Mouse (Mus musculus): Measurements from ENCODE around the gene Arid3c. TPM values are rescaled to one million over a fixed set of nuclear protein-coding genes. Genes with fewer than 3 reads are reported as not detected.
"Not testable (repeated sequence)": the region's sequence is repeated elsewhere in the genome, so short reads cannot be mapped to it uniquely, and the experiment has no call there.

Gene Arid3c
- total RNA-seq, 2 experiments from 2014 or later, result not detected

GRCm38 (mm10) chr4:41708192-41708745, 22.7 kb downstream of the Arid3c start:
- intact Hi-C loops (cut with DNase I), result loop anchor here (2.0 to 5.0 kb wide), 3 partner anchors 55 to 239 kb away; no protein-coding TSS in a partner anchor
- DNase-seq, result peak in 1 of 2 experiments; percentile 62

GRCm38 (mm10) chr4:41707011-41707535, 23.9 kb downstream of the Arid3c start:
- DNase-seq, result peak; percentile 47 to 64
- intact Hi-C loops (cut with DNase I), result loop anchor here (2.0 to 5.0 kb wide), 2 partner anchors 95 to 152 kb away; no protein-coding TSS in a partner anchor

- DNase-seq, result no peak
- intact Hi-C loops (cut with DNase I), result loop anchor here (2.0 to 5.0 kb wide), 2 partner anchors 94 to 151 kb away; no protein-coding TSS in a partner anchor
Observed at GRCm38 (mm10) chr4:41705922-41706754, 24.8 kb downstream of the Arid3c start.

GRCm38 (mm10) chr4:41704651-41705050, 26.3 kb downstream of the Arid3c start:
- intact Hi-C loops (cut with DNase I), result loop anchor here (5.0 kb wide), 1 partner anchor 92 kb away; no protein-coding TSS in a partner anchor

GRCm38 (mm10) chr4:41702226-41702625, 28.7 kb downstream of the Arid3c start:
- intact Hi-C loops (cut with DNase I); DNase-seq: not testable (repeated sequence)

More at GRCm38 (mm10) chr4:41704651-41705050, 26.3 kb downstream of the Arid3c start:
- no peak for DNase-seq

GRCm38 (mm10) chr4:41700224-41700623, 30.7 kb downstream of the Arid3c start:
- DNase-seq; intact Hi-C loops (cut with DNase I): not testable (repeated sequence)

GRCm38 (mm10) chr4:41699783-41700182, 31.2 kb downstream of the Arid3c start, which contains the start of gene Il11ra1:
Il11ra1 (plus strand) TSS chr4:41699989.
- not testable (repeated sequence) for DNase-seq

GRCm38 (mm10) chr4:41698421-41699016, 32.4 kb downstream of the Arid3c start:
- peak; percentile 60 to 70 for DNase-seq
- intact Hi-C loops (cut with DNase I), result not testable (repeated sequence)

More at GRCm38 (mm10) chr4:41699783-41700182, 31.2 kb downstream of the Arid3c start, which contains the start of gene Il11ra1:
- intact Hi-C loops (cut with DNase I), result not testable (repeated sequence)

- intact Hi-C loops (cut with DNase I), result loop anchor here (2.0 kb wide), 1 partner anchor 42 kb away; no protein-coding TSS in a partner anchor
Observed at GRCm38 (mm10) chr4:41696930-41697841, 33.8 kb downstream of the Arid3c start, which contains the start of gene Cntfr. Cntfr (minus strand) TSS chr4:41697089.

GRCm38 (mm10) chr4:41696452-41696851, 34.5 kb downstream of the Arid3c start:
- intact Hi-C loops (cut with DNase I), result loop anchor here (2.0 kb wide), 1 partner anchor 42 kb away; no protein-coding TSS in a partner anchor
- not testable (repeated sequence) for DNase-seq

More at GRCm38 (mm10) chr4:41696930-41697841, 33.8 kb downstream of the Arid3c start, which contains the start of gene Cntfr:
- peak; percentile 87 to 88 for DNase-seq

- not testable (repeated sequence) for DNase-seq
- intact Hi-C loops (cut with DNase I), result loop anchor here (2.0 kb wide), 1 partner anchor 41 kb away; no protein-coding TSS in a partner anchor
Observed at GRCm38 (mm10) chr4:41695800-41696199, 35.1 kb downstream of the Arid3c start.

- intact Hi-C loops (cut with DNase I); DNase-seq: not testable (repeated sequence)
Observed at GRCm38 (mm10) chr4:41693511-41693910, 37.4 kb downstream of the Arid3c start.

- intact Hi-C loops (cut with DNase I); DNase-seq: not testable (repeated sequence)
Observed at GRCm38 (mm10) chr4:41690014-41690413, 40.9 kb downstream of the Arid3c start.

GRCm38 (mm10) chr4:41688562-41688961, 42.4 kb downstream of the Arid3c start:
- DNase-seq; intact Hi-C loops (cut with DNase I): not testable (repeated sequence)

GRCm38 (mm10) chr4:41685882-41686492, 45.0 kb downstream of the Arid3c start:
- intact Hi-C loops (cut with DNase I); DNase-seq: not testable (repeated sequence)

- DNase-seq; intact Hi-C loops (cut with DNase I): not testable (repeated sequence)
Observed at GRCm38 (mm10) chr4:41684931-41685453, 46.0 kb downstream of the Arid3c start.

GRCm38 (mm10) chr4:41684131-41684930, 46.6 kb downstream of the Arid3c start:
- DNase-seq; intact Hi-C loops (cut with DNase I): not testable (repeated sequence)
